Mouse (Mus musculus) midbrain, embryonic 16.5 days (tissue): ENCODE data around the gene Aldh9a1. TPM values are rescaled to one million over a fixed set of nuclear protein-coding genes. Genes with fewer than 3 reads are reported as not detected.

Source experiments
- ATAC-seq: fragments of 200-750 bp; cut with Nextera tagmentation; 2 replicates; pipeline ENCODE4 v1.8.0; 2017; ENCODE audit warnings: moderate TSS enrichment
- H3K27ac ChIP-seq: fragments of 300-500 bp; sonication (generic); 2 replicates; pipeline ENCODE4 v1.5.1; 2014; ENCODE audit warnings: mild to moderate bottlenecking, low read length, mixed read lengths
- H3K27me3 ChIP-seq: fragments of 300-500 bp; sonication (generic); 2 replicates; pipeline ENCODE4 v1.6.1; 2014; ENCODE audit warnings: low read depth, low read length, mixed read lengths; ENCODE audit not compliant: control insufficient read depth, insufficient read depth
- H3K36me3 ChIP-seq: fragments of 300-500 bp; sonication (generic); 2 replicates; pipeline ENCODE4 v1.6.1; 2014; ENCODE audit warnings: mild to moderate bottlenecking, low read length, moderate library complexity, mixed read lengths; ENCODE audit not compliant: control insufficient read depth, insufficient read depth
- H3K4me1 ChIP-seq: fragments of 300-500 bp; sonication (generic); 2 replicates; pipeline ENCODE4 v1.6.1; 2014; ENCODE audit warnings: mild to moderate bottlenecking, low read length, mixed read lengths; ENCODE audit not compliant: control insufficient read depth, insufficient read depth
- H3K4me2 ChIP-seq: fragments of 300-500 bp; sonication (generic); 2 replicates; pipeline ENCODE4 v1.6.1; 2014; ENCODE audit warnings: mild to moderate bottlenecking, low read length, mixed read lengths
- H3K4me3 ChIP-seq: fragments of 300-500 bp; sonication (generic); 2 replicates; pipeline ENCODE4 v1.5.1; 2014; ENCODE audit warnings: low read depth, mild to moderate bottlenecking, low read length, moderate library complexity, mixed read lengths
- H3K9ac ChIP-seq: fragments of 300-500 bp; sonication (generic); 2 replicates; pipeline ENCODE4 v1.6.1; 2014; ENCODE audit warnings: low read depth, low read length, mixed read lengths
- H3K9me3 ChIP-seq: fragments of 300-500 bp; sonication (generic); replicated peaks from 2 replicates; pipeline ENCODE4 v1.6.1; 2014; ENCODE audit warnings: mild to moderate bottlenecking, low read length, mixed read lengths; ENCODE audit not compliant: control insufficient read depth, poor library complexity, severe bottlenecking
- WGBS: fragments of 180-500 bp; shearing (Covaris S2); extraction: QIAGEN DNeasy Blood & Tissue Kit; methylation state at CpG from one replicate; pipeline ENCODE4 v1.1.7; 2014; 5-methylcytosine and 5-hydroxymethylcytosine counted together
- polyA plus RNA-seq: library from polyadenylated mRNA; unstranded; fragments of >200 nt; fragmentation: Nextera tagmentation; extraction: Ambion mirVana; gene quantifications from 2 replicates; pipeline ENCODE4 v1.2.1, GENCODE M21; 2015

Gene Aldh9a1
- polyA plus RNA-seq, 1 experiment from 2014 or later, result 38.3 TPM

DNA sequence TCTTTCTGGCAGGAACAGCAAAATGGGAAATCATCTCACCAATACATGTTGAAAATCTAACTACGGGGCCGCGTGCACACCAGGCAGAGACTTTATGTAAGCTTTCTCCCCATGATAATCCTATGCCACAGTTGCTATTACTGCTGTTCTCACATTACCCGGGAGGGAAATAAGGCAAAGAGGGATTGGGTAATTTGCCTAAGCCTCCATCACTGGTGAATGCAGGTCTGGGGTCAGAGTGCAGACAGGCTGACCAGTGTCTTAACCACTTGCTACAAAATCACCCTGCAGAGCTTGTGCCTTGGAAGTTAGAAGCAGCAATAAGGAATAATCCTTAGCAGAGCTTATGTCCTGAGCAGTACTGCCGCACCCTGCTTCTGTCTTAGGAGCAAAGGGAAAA lies 35.8 kb downstream of the Aldh9a1 start:
- Histone ChIP-seq H3K36me3 (no peaks in the 10 kb centered on the region), H3K4me1 (no peaks in the 10 kb centered on the region), H3K9ac (no peak overlapping the region), H3K4me2 (no peak overlapping the region), H3K9me3 (no peaks in the 10 kb centered on the region), H3K27me3 (no peaks in the 10 kb centered on the region), H3K27ac (no peak overlapping the region), H3K4me3 (no peak overlapping the region)
- 41% methylated on average over 5 of the region's 5 CpGs for WGBS
- ATAC-seq, result no peak

DNA sequence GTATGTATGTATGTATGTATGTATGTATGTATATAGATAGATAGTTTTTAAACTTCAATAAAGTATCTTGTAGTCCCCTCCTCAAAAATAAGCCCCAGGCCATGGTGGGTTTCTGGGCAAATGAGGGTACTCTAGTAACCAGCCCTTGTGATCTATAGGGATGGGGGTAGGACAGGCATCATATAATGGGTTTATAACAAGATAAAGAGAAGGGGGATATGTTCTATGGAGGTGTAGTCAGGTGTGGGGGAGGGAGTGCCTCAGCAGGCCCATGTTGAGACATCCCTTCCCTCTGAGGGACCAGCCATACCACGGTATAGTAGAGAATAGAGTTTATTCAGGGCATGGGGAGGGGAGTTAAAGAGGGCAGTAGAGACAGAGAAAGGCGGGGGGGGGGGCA lies 36.7 kb downstream of the Aldh9a1 start:
- no peak overlapping the region for H3K9ac ChIP-seq
- no peaks in the 10 kb centered on the region for H3K9me3 ChIP-seq
- H3K27ac ChIP-seq, result no peak overlapping the region
- WGBS, result 45% methylated on average over 1 of the region's 2 CpGs
- no peak overlapping the region for H3K4me2 ChIP-seq
- no peak overlapping the region for H3K4me3 ChIP-seq
- no peak for ATAC-seq
- H3K27me3 ChIP-seq, result no peaks in the 10 kb centered on the region
- no peaks in the 10 kb centered on the region for H3K4me1 ChIP-seq
- no peaks in the 10 kb centered on the region for H3K36me3 ChIP-seq

DNA sequence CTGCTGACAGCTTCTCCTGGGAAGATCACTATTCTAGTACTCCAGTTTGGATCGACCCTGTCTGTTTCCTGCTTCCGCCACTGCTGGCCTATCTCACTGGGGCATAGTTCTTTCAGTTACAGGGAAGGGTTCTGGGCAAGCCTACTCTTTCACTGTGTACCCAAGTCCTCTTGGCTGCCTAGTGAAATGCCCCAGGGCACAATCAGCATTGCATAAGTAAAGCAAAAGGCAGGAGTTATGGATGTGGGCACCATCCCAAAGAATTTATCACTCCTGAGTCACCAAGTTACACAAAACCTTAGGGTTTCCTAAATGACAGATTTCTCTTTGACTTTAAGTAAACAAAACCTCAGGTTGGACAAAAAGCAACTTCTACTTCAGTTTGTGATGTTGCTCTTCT lies 37.5 kb downstream of the Aldh9a1 start:
- 84% methylated on average over 2 of the region's 2 CpGs for WGBS
- Histone ChIP-seq H3K9me3 (no peaks in the 10 kb centered on the region), H3K36me3 (no peaks in the 10 kb centered on the region), H3K9ac (no peak overlapping the region), H3K4me1 (peaks cover 4% of the 10 kb centered on the region; the same call in 1 of the 2 replicates), H3K4me3 (no peak overlapping the region), H3K27me3 (0 out of 2 replicates have a peak, but pooled peaks cover 2% of the 10 kb centered on the region), H3K27ac (no peak overlapping the region), H3K4me2 (no peak overlapping the region)
- no peak for ATAC-seq

DNA sequence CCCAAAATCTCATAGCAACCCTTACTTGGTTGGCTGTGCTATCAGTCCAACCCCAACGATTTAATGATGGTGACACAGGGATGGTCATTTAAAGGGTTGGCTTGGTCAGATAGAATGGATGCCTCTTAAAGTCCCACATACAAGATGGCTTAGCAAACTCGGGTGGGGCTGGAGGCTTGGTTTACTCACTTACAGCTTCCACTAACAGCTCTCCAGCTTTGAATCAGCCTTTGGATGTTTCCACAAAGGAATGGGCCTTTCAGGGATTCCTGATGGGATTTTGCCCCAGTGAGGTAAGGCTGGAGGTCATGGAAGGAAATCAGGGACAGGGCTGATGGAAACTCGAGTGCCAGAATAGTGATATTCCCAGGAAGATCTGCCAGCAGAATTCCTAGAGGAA lies 38.0 kb downstream of the Aldh9a1 start:
- Histone ChIP-seq H3K9ac (no peak overlapping the region), H3K27me3 (0 out of 2 replicates have a peak, but pooled peaks cover 2% of the 10 kb centered on the region), H3K4me1 (peaks cover 8% of the 10 kb centered on the region), H3K27ac (no peak overlapping the region), H3K9me3 (no peaks in the 10 kb centered on the region), H3K36me3 (no peaks in the 10 kb centered on the region), H3K4me3 (no peak overlapping the region), H3K4me2 (no peak overlapping the region)
- ATAC-seq, result no peak
- 91% methylated on average over 3 of the region's 3 CpGs for WGBS

DNA sequence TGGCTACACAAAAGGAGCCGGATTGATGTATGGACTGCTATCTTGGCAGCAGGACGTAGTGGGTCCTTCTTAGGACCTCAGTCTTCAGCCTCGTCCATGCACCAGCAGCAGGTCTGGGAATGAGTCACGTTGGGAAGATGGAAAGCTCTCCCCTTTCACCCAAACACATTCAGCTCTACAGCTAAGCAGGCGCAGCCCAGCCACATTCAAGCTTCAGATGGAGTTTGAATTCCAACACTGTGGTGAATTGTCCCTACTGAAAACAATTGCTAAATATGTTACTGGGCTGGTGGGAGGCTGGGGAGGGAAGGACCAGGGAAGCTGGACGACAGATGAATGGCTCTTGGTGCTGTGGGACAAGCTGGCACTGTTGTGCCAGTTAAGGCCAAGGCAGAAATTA lies 38.8 kb downstream of the Aldh9a1 start:
- no peak overlapping the region for H3K4me3 ChIP-seq
- no peaks in the 10 kb centered on the region for H3K9me3 ChIP-seq
- no peak overlapping the region for H3K27ac ChIP-seq
- H3K9ac ChIP-seq, result no peak overlapping the region
- H3K4me2 ChIP-seq, result no peak overlapping the region
- H3K27me3 ChIP-seq, result 0 out of 2 replicates have a peak, but pooled peaks cover 2% of the 10 kb centered on the region
- no peaks in the 10 kb centered on the region for H3K36me3 ChIP-seq
- no peak for ATAC-seq
- WGBS, result 80% methylated on average over 6 of the region's 6 CpGs
- H3K4me1 ChIP-seq, result peaks cover 12% of the 10 kb centered on the region

DNA sequence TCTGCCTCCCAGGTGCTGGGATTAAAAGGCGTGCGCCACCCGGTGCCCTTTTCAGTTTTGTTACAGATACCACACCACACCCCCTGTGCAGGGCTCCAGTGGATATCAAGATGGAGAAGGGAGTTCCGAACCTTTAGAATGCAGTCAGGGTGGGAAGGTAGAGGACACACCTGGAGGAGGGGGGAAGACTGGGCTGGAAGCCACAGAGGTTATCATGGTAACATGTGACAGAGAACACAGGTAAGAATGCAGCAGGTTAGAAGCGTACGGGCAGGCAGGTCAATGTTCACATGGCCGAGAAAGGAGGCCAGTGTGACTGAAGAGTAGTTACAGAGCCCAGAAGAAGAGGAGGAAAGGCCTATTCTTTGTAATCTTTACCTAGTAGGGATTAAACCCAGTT lies 39.8 kb downstream of the Aldh9a1 start:
- no peak for ATAC-seq
- no peak overlapping the region for H3K27ac ChIP-seq
- no peaks in the 10 kb centered on the region for H3K36me3 ChIP-seq
- no peaks in the 10 kb centered on the region for H3K9me3 ChIP-seq
- H3K9ac ChIP-seq, result no peak overlapping the region
- H3K4me2 ChIP-seq, result no peak overlapping the region
- H3K4me1 ChIP-seq, result peaks cover 13% of the 10 kb centered on the region
- 94% methylated on average over 7 of the region's 7 CpGs for WGBS
- H3K27me3 ChIP-seq, result 0 out of 2 replicates have a peak, but pooled peaks cover 2% of the 10 kb centered on the region
- no peak overlapping the region for H3K4me3 ChIP-seq

DNA sequence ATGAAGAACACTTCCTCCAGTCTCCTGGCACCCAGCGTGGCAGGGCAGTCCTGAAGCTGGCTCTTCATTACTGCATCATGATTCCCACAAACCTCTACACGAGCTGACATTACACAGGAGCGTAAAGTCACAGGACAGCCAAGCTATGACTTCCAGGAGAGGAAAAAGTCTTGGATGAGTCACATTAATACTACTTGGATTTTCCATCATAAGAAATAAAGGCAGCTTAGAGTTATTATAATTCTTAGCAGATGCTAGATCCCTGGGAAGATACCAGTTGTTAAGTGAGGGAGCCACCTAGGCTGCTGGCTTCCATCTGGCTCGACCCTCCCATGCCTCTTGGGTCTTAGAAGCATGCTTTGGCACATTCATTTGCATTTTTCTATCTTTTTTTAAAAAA lies 40.6 kb downstream of the Aldh9a1 start:
- Histone ChIP-seq H3K4me1 (peaks cover 14% of the 10 kb centered on the region), H3K4me3 (no peak overlapping the region), H3K4me2 (no peak overlapping the region), H3K9me3 (no peaks in the 10 kb centered on the region), H3K36me3 (no peaks in the 10 kb centered on the region), H3K27me3 (0 out of 2 replicates have a peak, but pooled peaks cover 2% of the 10 kb centered on the region), H3K27ac (no peak overlapping the region), H3K9ac (no peak overlapping the region)
- ATAC-seq, result no peak
- WGBS, result 71% methylated on average over 4 of the region's 4 CpGs

DNA sequence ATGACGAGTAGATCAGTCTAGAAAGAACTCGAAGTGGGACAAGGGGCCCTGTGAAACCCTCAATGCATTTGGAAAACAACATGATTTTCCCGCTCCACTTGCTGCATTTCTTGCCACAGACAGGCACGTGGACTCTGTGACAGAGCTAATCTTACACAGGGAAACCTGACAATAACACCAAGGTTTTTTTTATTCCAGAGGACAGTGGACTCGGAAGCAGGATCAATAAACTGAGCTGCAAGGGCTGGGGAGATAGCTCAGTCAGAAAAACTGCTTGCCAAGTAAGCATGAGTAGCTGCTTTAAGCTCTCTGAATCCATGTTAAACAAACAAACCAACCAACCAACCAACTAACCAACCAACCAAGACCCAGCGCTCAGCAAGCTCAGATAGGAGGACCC lies 41.5 kb downstream of the Aldh9a1 start:
- no peak overlapping the region for H3K9ac ChIP-seq
- no peaks in the 10 kb centered on the region for H3K36me3 ChIP-seq
- peaks cover 14% of the 10 kb centered on the region for H3K4me1 ChIP-seq
- no peak overlapping the region for H3K4me2 ChIP-seq
- whole genome bisulfite sequencing, result 76% methylated on average over 6 of the region's 6 CpGs
- peaks cover 2% of the 10 kb centered on the region; the same call in 1 of the 2 replicates for H3K27me3 ChIP-seq
- no peak for ATAC-seq
- no peaks in the 10 kb centered on the region for H3K9me3 ChIP-seq
- no peak overlapping the region for H3K4me3 ChIP-seq
- H3K27ac ChIP-seq, result no peak overlapping the region

DNA sequence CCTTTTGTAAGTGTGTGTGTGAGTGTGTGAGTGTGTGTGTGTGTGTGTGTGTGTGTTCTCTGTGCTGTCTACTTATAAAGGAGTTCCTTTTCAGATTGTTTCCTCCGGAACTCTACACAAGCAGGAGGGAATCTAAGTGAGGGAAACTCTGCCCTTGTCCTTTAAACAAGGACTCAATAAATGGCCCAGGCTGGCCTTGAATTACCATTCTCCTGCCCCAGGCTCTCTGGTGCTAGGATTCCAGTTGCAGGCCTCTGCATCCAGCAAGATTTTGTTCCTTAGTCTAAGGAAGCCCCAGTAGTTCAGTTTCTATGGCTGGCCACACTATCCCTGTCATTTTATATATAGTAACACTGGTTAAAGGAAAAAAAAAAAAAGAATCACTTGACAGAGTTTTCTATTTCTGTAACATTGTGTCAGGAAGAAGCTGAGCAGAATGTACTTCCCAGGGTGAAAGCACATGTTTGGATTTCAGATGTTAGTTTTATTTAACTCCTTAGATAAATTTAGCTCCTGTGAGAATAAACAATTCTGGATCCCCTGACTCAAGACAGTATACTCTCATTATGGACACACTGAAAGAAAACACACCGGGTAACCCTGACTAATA lies 42.3 kb downstream of the Aldh9a1 start:
- Histone ChIP-seq H3K36me3 (no peaks in the 10 kb centered on the region), H3K27me3 (peaks cover 2% of the 10 kb centered on the region; the same call in 1 of the 2 replicates), H3K9me3 (no peaks in the 10 kb centered on the region), H3K4me1 (peaks cover 14% of the 10 kb centered on the region), H3K4me3 (peak overlapping the region; percentile 73), H3K27ac (no peak overlapping the region), H3K9ac (peak overlapping the region; percentile 73), H3K4me2 (peak overlapping the region; percentile 94)
- 60% methylated on average over 2 of the region's 2 CpGs for WGBS
- no peak for ATAC-seq
